Mouse (Mus musculus) neural tube, embryonic 10.5 days (tissue): ENCODE data around the gene Arhgef9.

Experiments
- DNase-seq: peaks from one replicate; pipeline ENCODE4 v3.0.0-alpha.2; 2017; ENCODE audit warnings: low spot score; ENCODE audit errors: extremely low spot score

Gene Arhgef9

GRCm38 (mm10) chrX:95196104-95196919, at the start of gene Arhgef9:
Arhgef9 (minus strand) TSS chrX:95196856.
- DNase-seq: peak; percentile 30

- DNase-seq: no peak
Observed at GRCm38 (mm10) chrX:95238896-95239295, 42.2 kb upstream of the Arhgef9 start.

- DNase-seq: no peak
Observed at GRCm38 (mm10) chrX:95195363-95196103, 1.1 kb downstream of the Arhgef9 start.

- DNase-seq: peak; percentile 27
Observed at GRCm38 (mm10) chrX:95175978-95176377, 20.7 kb downstream of the Arhgef9 start.

GRCm38 (mm10) chrX:95166317-95166716, 30.3 kb downstream of the Arhgef9 start:
- DNase-seq: peak; percentile 76

- DNase-seq: no peak
Observed at GRCm38 (mm10) chrX:95165671-95166127, 31.0 kb downstream of the Arhgef9 start.

DNA sequence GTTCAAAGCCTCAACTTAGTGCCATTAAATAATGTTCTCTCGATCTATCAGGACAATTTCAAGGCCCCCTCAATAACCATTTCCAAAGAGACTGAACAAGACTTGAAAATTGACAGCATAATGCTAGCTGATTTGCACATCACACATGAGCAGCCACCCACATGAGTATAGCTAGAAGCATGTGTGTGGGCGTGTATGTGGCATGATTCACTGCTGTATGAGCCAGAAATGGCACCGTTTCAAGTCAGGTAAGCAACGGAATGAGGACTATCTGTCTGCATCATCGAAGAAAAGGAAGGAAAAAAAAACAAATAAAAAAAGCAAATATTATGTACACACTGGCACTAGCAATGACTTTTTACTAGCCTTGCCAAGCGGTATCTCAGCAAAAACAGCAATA, 32.5 kb downstream of the Arhgef9 start:
- no peak for DNase-seq

- no peak for DNase-seq
Observed at GRCm38 (mm10) chrX:95163452-95163851, 33.2 kb downstream of the Arhgef9 start.

DNA sequence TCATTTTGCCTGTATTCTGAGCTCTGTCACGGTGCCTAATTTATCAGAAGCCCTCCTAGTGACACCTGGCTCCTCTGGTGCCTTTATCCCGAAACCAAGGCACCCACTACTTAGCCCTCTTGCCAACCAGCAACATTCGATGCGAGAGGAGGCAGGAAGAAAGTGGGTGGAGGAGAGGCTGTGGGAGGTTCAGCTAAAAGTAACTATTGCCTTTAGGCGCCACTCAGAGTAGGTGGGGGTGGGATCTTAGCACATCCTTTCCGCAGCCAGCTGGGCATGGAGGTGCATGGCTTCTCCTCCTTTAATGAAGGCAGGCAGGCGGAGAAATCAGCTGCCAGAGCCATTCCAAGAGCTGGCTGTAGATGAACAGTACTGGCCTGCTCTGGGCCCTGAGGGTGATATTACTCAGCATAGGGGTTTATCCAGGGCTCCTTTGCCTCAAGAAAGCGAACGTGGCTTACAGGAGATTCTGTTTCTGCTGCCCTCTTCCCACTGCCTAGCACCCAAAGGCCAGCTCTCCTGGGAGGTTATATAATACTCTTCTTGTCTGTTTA, 39.7 kb downstream of the Arhgef9 start:
- DNase-seq: no peak

DNA sequence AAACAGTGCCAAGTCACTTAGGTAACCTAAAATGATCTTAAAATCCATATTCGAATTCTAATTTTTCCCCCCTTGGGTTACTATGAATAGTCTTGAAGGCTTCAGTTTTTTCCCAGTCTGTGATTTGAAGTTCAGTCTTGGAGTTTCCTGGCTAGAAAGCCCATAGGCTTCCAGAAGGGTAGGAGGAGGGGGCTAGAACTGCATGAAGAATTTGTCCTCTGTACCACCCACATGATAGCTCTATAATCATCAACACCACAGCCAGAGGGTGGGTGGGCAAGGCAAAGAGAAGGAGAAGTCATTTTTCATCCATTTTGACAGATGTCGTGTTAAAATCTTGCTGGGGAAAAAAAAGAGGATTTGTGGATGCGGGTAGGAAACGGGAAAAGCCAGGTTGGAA, 58.0 kb downstream of the Arhgef9 start:
- no peak for DNase-seq

DNA sequence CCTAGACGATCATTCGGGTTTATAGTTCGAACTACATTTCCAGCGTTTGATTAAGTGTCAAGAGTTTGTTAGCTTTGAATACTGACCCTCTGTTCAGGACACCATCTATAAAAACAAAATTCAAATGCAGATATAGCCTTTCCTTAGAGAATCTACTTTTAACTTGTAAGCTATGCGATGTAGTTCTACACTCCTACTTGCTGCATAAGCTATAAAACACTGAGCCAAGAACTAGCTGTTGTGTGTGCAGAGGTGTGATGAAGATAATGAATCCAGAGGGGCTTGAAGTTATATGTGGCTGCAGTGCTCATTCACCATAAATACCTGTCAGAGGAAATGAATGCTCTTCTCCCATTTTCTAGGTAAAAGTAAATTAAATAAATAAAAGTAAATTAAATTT, 63.2 kb downstream of the Arhgef9 start:
- no peak for DNase-seq

DNA sequence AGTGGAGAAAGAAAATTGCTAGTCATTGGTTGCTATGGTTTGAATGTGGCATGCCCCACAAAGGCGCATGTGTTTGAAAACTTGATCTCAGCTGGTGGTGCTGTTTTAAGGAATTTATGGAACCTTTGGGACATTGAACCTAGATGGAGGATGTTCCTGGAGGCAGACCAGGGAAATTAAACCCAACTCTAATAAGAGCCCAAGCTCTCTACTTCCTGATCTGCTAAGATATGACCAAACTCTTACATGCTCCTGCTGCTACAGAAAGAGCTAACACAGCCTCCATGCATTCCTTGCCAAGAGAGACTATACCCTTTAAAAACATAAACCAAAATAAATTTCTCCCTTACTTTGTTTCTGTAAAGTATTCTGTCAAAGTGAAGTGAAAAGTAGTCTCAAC, 63.7 kb downstream of the Arhgef9 start:
- no peak for DNase-seq

DNA sequence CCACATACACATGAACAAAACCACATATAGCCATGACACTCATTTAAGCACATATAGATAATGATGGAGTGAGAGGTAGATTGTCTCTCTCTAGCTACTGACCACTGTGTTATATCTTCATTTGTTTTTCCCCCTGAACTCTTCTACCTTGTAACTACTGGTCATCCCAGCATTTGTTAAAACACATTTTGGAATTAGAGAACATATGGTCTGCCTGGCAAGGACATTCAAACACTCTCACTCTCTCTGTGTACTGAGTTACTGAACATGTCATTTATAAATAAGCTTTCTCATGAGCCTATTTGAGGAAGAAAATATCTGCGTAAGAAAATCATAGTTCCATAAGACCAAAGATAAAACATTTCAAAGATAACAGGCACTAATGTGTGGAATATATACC, 64.9 kb downstream of the Arhgef9 start:
- no peak for DNase-seq

GRCm38 (mm10) chrX:95123462-95123861, 73.2 kb downstream of the Arhgef9 start:
- DNase-seq: no peak

DNA sequence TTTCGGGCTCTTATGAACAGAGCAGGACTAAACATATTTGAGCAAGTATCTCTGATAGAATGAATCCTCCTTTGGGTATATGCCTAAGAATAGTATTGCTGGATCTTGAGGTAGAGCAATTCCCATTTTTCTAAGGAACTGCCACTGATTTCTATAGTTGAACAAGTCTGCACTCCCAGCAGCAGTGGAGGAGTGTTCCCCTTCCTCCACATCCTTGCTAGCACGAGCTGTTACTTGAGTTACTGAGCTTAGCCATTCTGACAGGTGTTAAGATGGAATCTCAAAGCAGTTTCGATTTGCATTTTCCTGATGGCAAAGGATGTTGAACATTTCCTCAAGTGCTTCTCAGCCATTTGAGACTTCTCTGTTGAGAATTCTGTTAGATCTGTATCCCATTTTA, 92.3 kb downstream of the Arhgef9 start:
- no peak for DNase-seq

- DNase-seq: no peak
Observed at GRCm38 (mm10) chrX:95087674-95088073, 109.0 kb downstream of the Arhgef9 start.

- no peak for DNase-seq
Observed at GRCm38 (mm10) chrX:95077013-95077699, 119.5 kb downstream of the Arhgef9 start.

DNA sequence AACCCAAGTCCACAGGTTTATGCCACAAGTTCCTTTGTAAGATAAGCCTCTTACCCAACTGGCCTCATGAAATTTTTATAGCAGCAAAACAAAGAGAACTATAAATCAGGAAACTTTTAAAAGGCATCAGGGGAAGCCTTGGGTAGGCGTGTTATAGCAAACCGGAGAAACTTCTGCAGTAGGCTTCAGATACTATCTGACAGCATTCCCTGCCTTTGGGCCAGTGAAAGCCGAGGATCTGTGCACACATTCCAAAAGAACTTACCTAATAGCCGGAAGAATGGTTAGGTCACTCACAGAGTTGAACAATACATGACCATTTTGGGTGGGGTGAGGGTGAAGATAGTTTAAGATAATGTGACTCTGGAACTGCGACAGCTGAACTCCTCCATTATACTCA, 168.7 kb downstream of the Arhgef9 start:
- DNase-seq: no peak

- peak; percentile 67 for DNase-seq
Observed at GRCm38 (mm10) chrX:95026361-95026892, 170.2 kb downstream of the Arhgef9 start, which contains the start of gene Spin4. Spin4 (minus strand) TSS chrX:95026682.

- no peak for DNase-seq
Observed at GRCm38 (mm10) chrX:95025779-95026360, 170.8 kb downstream of the Arhgef9 start.

GRCm38 (mm10) chrX:95012033-95012432, 184.6 kb downstream of the Arhgef9 start:
- no peak for DNase-seq
